Mouse (Mus musculus): ENCODE measurements around the gene Tcf7l2. TPM values are rescaled to one million over a fixed set of nuclear protein-coding genes. Genes with fewer than 3 reads are reported as not detected.

Tcf7l2 gene
- total RNA-seq, 1 experiment from 2014 or later: 3.1 TPM

- peak; percentile 73 to 78 for ATAC-seq (replicated peaks in 1 of 2; ENCODE audit: insufficient read depth in 1 of 2, low FRiP score in 2 of 2, low TSS enrichment in 1 of 2, low read depth in 1 of 2, poor library complexity in 2 of 2, severe bottlenecking in 2 of 2)
Observed at GRCm38 (mm10) chr19:55895317-55895716, 153.7 kb downstream of the Tcf7l2 start.

- no peak for ATAC-seq (replicated peaks in 1 of 2; ENCODE audit: insufficient read depth in 1 of 2, low FRiP score in 2 of 2, low TSS enrichment in 1 of 2, low read depth in 1 of 2, poor library complexity in 2 of 2, severe bottlenecking in 2 of 2)
Observed at GRCm38 (mm10) chr19:55895807-55896420, 154.3 kb downstream of the Tcf7l2 start.

GRCm38 (mm10) chr19:55896629-55897028, 155.0 kb downstream of the Tcf7l2 start:
- ATAC-seq (replicated peaks in 1 of 2; ENCODE audit: insufficient read depth in 1 of 2, low FRiP score in 2 of 2, low TSS enrichment in 1 of 2, low read depth in 1 of 2, poor library complexity in 2 of 2, severe bottlenecking in 2 of 2): no peak

GRCm38 (mm10) chr19:55902573-55903385, 161.2 kb downstream of the Tcf7l2 start:
- ATAC-seq (replicated peaks in 1 of 2; ENCODE audit: insufficient read depth in 1 of 2, low FRiP score in 2 of 2, low TSS enrichment in 1 of 2, low read depth in 1 of 2, poor library complexity in 2 of 2, severe bottlenecking in 2 of 2): no peak

- ATAC-seq (replicated peaks in 1 of 2; ENCODE audit: insufficient read depth in 1 of 2, low FRiP score in 2 of 2, low TSS enrichment in 1 of 2, low read depth in 1 of 2, poor library complexity in 2 of 2, severe bottlenecking in 2 of 2): peak in 1 of 2 experiments; percentile 65; a peak in 2 of 4 replicates
Observed at GRCm38 (mm10) chr19:55909039-55909438, 167.4 kb downstream of the Tcf7l2 start.

- ATAC-seq (replicated peaks in 1 of 2; ENCODE audit: insufficient read depth in 1 of 2, low FRiP score in 2 of 2, low TSS enrichment in 1 of 2, low read depth in 1 of 2, poor library complexity in 2 of 2, severe bottlenecking in 2 of 2): no peak
Observed at GRCm38 (mm10) chr19:55911941-55912340, 170.3 kb downstream of the Tcf7l2 start.

- ATAC-seq (replicated peaks in 1 of 2; ENCODE audit: insufficient read depth in 1 of 2, low FRiP score in 2 of 2, low TSS enrichment in 1 of 2, low read depth in 1 of 2, poor library complexity in 2 of 2, severe bottlenecking in 2 of 2): no peak
Observed at GRCm38 (mm10) chr19:55912813-55913212, 171.2 kb downstream of the Tcf7l2 start.

- no peak for ATAC-seq (replicated peaks in 1 of 2; ENCODE audit: insufficient read depth in 1 of 2, low FRiP score in 2 of 2, low TSS enrichment in 1 of 2, low read depth in 1 of 2, poor library complexity in 2 of 2, severe bottlenecking in 2 of 2)
Observed at GRCm38 (mm10) chr19:55913585-55913984, 172.0 kb downstream of the Tcf7l2 start.

- no peak for ATAC-seq (replicated peaks in 1 of 2; ENCODE audit: insufficient read depth in 1 of 2, low FRiP score in 2 of 2, low TSS enrichment in 1 of 2, low read depth in 1 of 2, poor library complexity in 2 of 2, severe bottlenecking in 2 of 2)
Observed at GRCm38 (mm10) chr19:55914614-55915211, 173.1 kb downstream of the Tcf7l2 start.

- ATAC-seq (replicated peaks in 1 of 2; ENCODE audit: insufficient read depth in 1 of 2, low FRiP score in 2 of 2, low TSS enrichment in 1 of 2, low read depth in 1 of 2, poor library complexity in 2 of 2, severe bottlenecking in 2 of 2): peak; percentile 83 to 84
Observed at GRCm38 (mm10) chr19:55915506-55915905, 173.9 kb downstream of the Tcf7l2 start.

GRCm38 (mm10) chr19:55916211-55916610, 174.6 kb downstream of the Tcf7l2 start:
- ATAC-seq (replicated peaks in 1 of 2; ENCODE audit: insufficient read depth in 1 of 2, low FRiP score in 2 of 2, low TSS enrichment in 1 of 2, low read depth in 1 of 2, poor library complexity in 2 of 2, severe bottlenecking in 2 of 2): no peak

GRCm38 (mm10) chr19:55923789-55924426, 182.3 kb downstream of the Tcf7l2 start:
- no peak for ATAC-seq (replicated peaks in 1 of 2; ENCODE audit: insufficient read depth in 1 of 2, low FRiP score in 2 of 2, low TSS enrichment in 1 of 2, low read depth in 1 of 2, poor library complexity in 2 of 2, severe bottlenecking in 2 of 2)

- ATAC-seq (replicated peaks in 1 of 2; ENCODE audit: insufficient read depth in 1 of 2, low FRiP score in 2 of 2, low TSS enrichment in 1 of 2, low read depth in 1 of 2, poor library complexity in 2 of 2, severe bottlenecking in 2 of 2): no peak
Observed at GRCm38 (mm10) chr19:55924800-55925199, 183.2 kb downstream of the Tcf7l2 start.

GRCm38 (mm10) chr19:55925425-55925803, 183.8 kb downstream of the Tcf7l2 start:
- ATAC-seq (replicated peaks in 1 of 2; ENCODE audit: insufficient read depth in 1 of 2, low FRiP score in 2 of 2, low TSS enrichment in 1 of 2, low read depth in 1 of 2, poor library complexity in 2 of 2, severe bottlenecking in 2 of 2): peak in 1 of 2 experiments; percentile 40; a peak in 2 of 4 replicates

GRCm38 (mm10) chr19:55925804-55926521, 184.3 kb downstream of the Tcf7l2 start:
- no peak for ATAC-seq (replicated peaks in 1 of 2; ENCODE audit: insufficient read depth in 1 of 2, low FRiP score in 2 of 2, low TSS enrichment in 1 of 2, low read depth in 1 of 2, poor library complexity in 2 of 2, severe bottlenecking in 2 of 2)

GRCm38 (mm10) chr19:55926858-55927673, 185.4 kb downstream of the Tcf7l2 start:
- ATAC-seq (replicated peaks in 1 of 2; ENCODE audit: insufficient read depth in 1 of 2, low FRiP score in 2 of 2, low TSS enrichment in 1 of 2, low read depth in 1 of 2, poor library complexity in 2 of 2, severe bottlenecking in 2 of 2): no peak

GRCm38 (mm10) chr19:55927674-55928061, 186.0 kb downstream of the Tcf7l2 start:
- ATAC-seq (replicated peaks in 1 of 2; ENCODE audit: insufficient read depth in 1 of 2, low FRiP score in 2 of 2, low TSS enrichment in 1 of 2, low read depth in 1 of 2, poor library complexity in 2 of 2, severe bottlenecking in 2 of 2): no peak
